Mouse (Mus musculus): ENCODE results near the gene Gm49369. TPM values are rescaled to one million over a fixed set of nuclear protein-coding genes. Genes with fewer than 3 reads are reported as not detected.
"Not testable (repeated sequence)": the region's sequence is repeated elsewhere in the genome, so short reads cannot be mapped to it uniquely, and the experiment has no call there.

The Gm49369 gene
- polyA plus RNA-seq, 1 experiment from 2014 or later = not detected

- Histone ChIP-seq H3K36me3 (ENCODE audit: insufficient read depth) (no peaks in the 10 kb centered on the region), H3K4me2 (no peak overlapping the region), H3K9ac (no peak overlapping the region), H3K4me3 (ENCODE audit: low read depth, low read length) (no peak overlapping the region), H3K27me3 (ENCODE audit: insufficient read depth, low read length) (no peaks in the 10 kb centered on the region), H3K27ac (ENCODE audit: low read depth) (no peak overlapping the region), H3K4me1 (ENCODE audit: insufficient read depth) (peaks cover 2% of the 10 kb centered on the region; the same call in 1 of the 2 replicates), H3K9me3 (ENCODE audit: low read depth, low read length) (no peaks in the 10 kb centered on the region)
- ATAC-seq (ENCODE audit: insufficient read depth) (no peak), DNase-seq (no peak)
- no peak for TF ChIP-seq CTCF (IDR thresholded peaks at IDR 0.05; ENCODE audit: low read depth)
- WGBS = 51% methylated on average over 3 of the region's 3 CpGs
These were observed 40.2 kb downstream of the Gm49369 start for GRCm38 (mm10) chr7:142342247-142342640.

- DNase-seq (peak; percentile 42), ATAC-seq (ENCODE audit: insufficient read depth) (peak; percentile 61)
- H3K27me3 ChIP-seq (ENCODE audit: insufficient read depth, low read length) = no peaks in the 10 kb centered on the region
- H3K4me2 ChIP-seq = peak overlapping the region; percentile 7; the same call in 1 of the 2 replicates
- no peak for TF ChIP-seq CTCF (IDR thresholded peaks at IDR 0.05; ENCODE audit: low read depth)
- H3K27ac ChIP-seq (ENCODE audit: low read depth) = 0 out of 2 replicates have a peak overlapping the region, but pooled peaks have one; percentile 19
- 33% methylated on average over 10 of the region's 10 CpGs for WGBS
- 0 out of 2 replicates have a peak overlapping the region, but pooled peaks have one; percentile 10 for H3K9ac ChIP-seq
- H3K4me1 ChIP-seq (ENCODE audit: insufficient read depth) = peaks cover 2% of the 10 kb centered on the region; the same call in 1 of the 2 replicates
- H3K36me3 ChIP-seq (ENCODE audit: insufficient read depth) = no peaks in the 10 kb centered on the region
- H3K9me3 ChIP-seq (ENCODE audit: low read depth, low read length) = no peaks in the 10 kb centered on the region
- H3K4me3 ChIP-seq (ENCODE audit: low read depth, low read length) = no peak overlapping the region
These were observed 40.8 kb downstream of the Gm49369 start for GRCm38 (mm10) chr7:142341564-142342246.

- peak; percentile 32 for TF ChIP-seq CTCF (IDR thresholded peaks at IDR 0.05; ENCODE audit: low read depth)
- Histone ChIP-seq H3K4me3 (ENCODE audit: low read depth, low read length) (no peak overlapping the region), H3K9me3 (ENCODE audit: low read depth, low read length) (no peaks in the 10 kb centered on the region), H3K27ac (ENCODE audit: low read depth) (no peak overlapping the region), H3K36me3 (ENCODE audit: insufficient read depth) (no peaks in the 10 kb centered on the region), H3K4me2 (no peak overlapping the region), H3K4me1 (ENCODE audit: insufficient read depth) (peaks cover 2% of the 10 kb centered on the region; the same call in 1 of the 2 replicates), H3K9ac (0 out of 2 replicates have a peak overlapping the region, but pooled peaks have one; percentile 2), H3K27me3 (ENCODE audit: insufficient read depth, low read length) (no peaks in the 10 kb centered on the region)
- no peak for DNase-seq
- no peak for ATAC-seq (ENCODE audit: insufficient read depth)
- 52% methylated on average over 10 of the region's 10 CpGs for WGBS
These were observed 42.0 kb downstream of the Gm49369 start for GRCm38 (mm10) chr7:142340269-142340970.

GRCm38 (mm10) chr7:142335151-142335550 is 47.3 kb downstream of the Gm49369 start:
- TF ChIP-seq CTCF (IDR thresholded peaks at IDR 0.05; ENCODE audit: low read depth) = no peak
- Histone ChIP-seq H3K36me3 (ENCODE audit: insufficient read depth) (no peaks in the 10 kb centered on the region), H3K4me1 (ENCODE audit: insufficient read depth) (no peaks in the 10 kb centered on the region), H3K27me3 (ENCODE audit: insufficient read depth, low read length) (no peaks in the 10 kb centered on the region), H3K4me3 (ENCODE audit: low read depth, low read length) (no peak overlapping the region), H3K27ac (ENCODE audit: low read depth) (no peak overlapping the region), H3K9me3 (ENCODE audit: low read depth, low read length) (no peaks in the 10 kb centered on the region), H3K9ac (no peak overlapping the region), H3K4me2 (no peak overlapping the region)
- DNase-seq (no peak), ATAC-seq (ENCODE audit: insufficient read depth) (no peak)
- WGBS = 87% methylated on average over 8 of the region's 8 CpGs

GRCm38 (mm10) chr7:142334246-142334645 is 48.2 kb downstream of the Gm49369 start:
- 2% methylated on average over 3 of the region's 3 CpGs for WGBS
- no peak overlapping the region for H3K9ac ChIP-seq
- ATAC-seq (ENCODE audit: insufficient read depth) = peak; percentile 83

GRCm38 (mm10) chr7:142332741-142333140 is 49.7 kb downstream of the Gm49369 start:
- ATAC-seq (ENCODE audit: insufficient read depth); H3K4me3 ChIP-seq (ENCODE audit: low read depth, low read length); H3K4me2 ChIP-seq; H3K9ac ChIP-seq; H3K9me3 ChIP-seq (ENCODE audit: low read depth, low read length); H3K4me1 ChIP-seq (ENCODE audit: insufficient read depth); H3K36me3 ChIP-seq (ENCODE audit: insufficient read depth); H3K27me3 ChIP-seq (ENCODE audit: insufficient read depth, low read length); DNase-seq; H3K27ac ChIP-seq (ENCODE audit: low read depth): not testable (repeated sequence)
- 65% methylated on average over 2 of the region's 9 CpGs for WGBS

More at GRCm38 (mm10) chr7:142334246-142334645, 48.2 kb downstream of the Gm49369 start:
- H3K27me3 ChIP-seq (ENCODE audit: insufficient read depth, low read length) = no peaks in the 10 kb centered on the region
- H3K4me1 ChIP-seq (ENCODE audit: insufficient read depth) = no peaks in the 10 kb centered on the region
- H3K9me3 ChIP-seq (ENCODE audit: low read depth, low read length) = no peaks in the 10 kb centered on the region
- DNase-seq = peak; percentile 99
- no peak overlapping the region for H3K4me3 ChIP-seq (ENCODE audit: low read depth, low read length)
- peak; percentile 98 for TF ChIP-seq CTCF (IDR thresholded peaks at IDR 0.05; ENCODE audit: low read depth)
- H3K4me2 ChIP-seq = no peak overlapping the region
- no peaks in the 10 kb centered on the region for H3K36me3 ChIP-seq (ENCODE audit: insufficient read depth)
- H3K27ac ChIP-seq (ENCODE audit: low read depth) = no peak overlapping the region

- H3K9ac ChIP-seq = no peak overlapping the region
- 78% methylated on average over 4 of the region's 4 CpGs for WGBS
- ATAC-seq (ENCODE audit: insufficient read depth) = no peak
- peaks cover 11% of the 10 kb centered on the region for H3K4me1 ChIP-seq (ENCODE audit: insufficient read depth)
- no peaks in the 10 kb centered on the region for H3K27me3 ChIP-seq (ENCODE audit: insufficient read depth, low read length)
- no peak overlapping the region for H3K4me3 ChIP-seq (ENCODE audit: low read depth, low read length)
- H3K9me3 ChIP-seq (ENCODE audit: low read depth, low read length) = no peaks in the 10 kb centered on the region
- H3K4me2 ChIP-seq = no peak overlapping the region
- H3K36me3 ChIP-seq (ENCODE audit: insufficient read depth) = no peaks in the 10 kb centered on the region
- DNase-seq = no peak
- no peak overlapping the region for H3K27ac ChIP-seq (ENCODE audit: low read depth)
- TF ChIP-seq CTCF (IDR thresholded peaks at IDR 0.05; ENCODE audit: low read depth) = no peak
These were observed 51.2 kb downstream of the Gm49369 start for GRCm38 (mm10) chr7:142331281-142331680.
